Mouse (Mus musculus): ENCODE measurements around the gene Polr3b. TPM values are rescaled to one million over a fixed set of nuclear protein-coding genes. Genes with fewer than 3 reads are reported as not detected.

Gene Polr3b
- 5.8 and 7.9 TPM in 2 replicates for polyA plus RNA-seq (2012)

DNA sequence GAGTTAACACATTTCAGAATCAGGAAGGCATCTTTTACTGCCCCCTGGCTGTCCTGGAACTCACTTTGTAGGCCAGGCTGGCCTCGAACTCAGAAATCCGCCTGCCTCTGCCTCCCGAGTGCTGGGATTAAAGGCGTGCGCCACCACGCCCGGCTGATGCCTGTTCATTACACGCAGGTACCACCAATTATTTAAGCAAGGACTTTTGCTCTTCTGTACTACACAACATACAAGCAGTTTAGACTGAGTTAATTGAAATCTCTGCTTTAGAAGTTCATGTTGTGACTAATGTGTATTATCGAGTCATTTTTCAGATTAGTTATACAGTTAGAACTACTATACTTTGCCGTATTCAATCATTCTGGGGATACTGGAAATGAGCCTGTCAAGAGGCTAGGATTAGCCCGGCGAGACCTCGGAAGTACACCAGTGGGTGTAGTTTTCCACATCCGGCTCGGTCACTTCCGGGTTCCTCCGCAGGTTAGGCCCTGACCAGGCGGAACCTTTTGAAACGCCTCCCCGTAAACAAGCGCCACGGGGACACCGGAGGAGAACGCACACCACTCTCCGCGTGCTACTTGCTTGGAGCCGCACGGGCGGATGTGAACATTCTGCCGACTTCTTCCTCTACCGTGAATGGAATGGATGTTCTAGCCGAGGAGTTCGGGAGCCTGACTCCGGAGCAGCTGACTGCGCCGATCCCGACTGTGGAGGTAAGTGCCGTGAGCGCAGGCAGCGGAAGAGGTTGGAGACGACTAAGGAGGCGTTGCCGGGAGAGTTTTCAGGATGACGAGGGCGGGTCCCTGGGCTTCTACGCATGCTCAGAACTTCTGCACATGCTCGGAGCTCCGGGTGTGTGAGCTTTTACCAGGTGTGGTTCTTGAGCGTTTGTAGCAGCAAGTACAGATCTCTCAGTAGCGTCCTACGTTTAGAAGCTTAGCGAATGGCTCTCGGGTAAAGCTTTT lies at the start of gene Polr3b:
TSS of gene Polr3b (plus strand) at position 467 of the 965 bp plus-strand sequence.

DNA sequence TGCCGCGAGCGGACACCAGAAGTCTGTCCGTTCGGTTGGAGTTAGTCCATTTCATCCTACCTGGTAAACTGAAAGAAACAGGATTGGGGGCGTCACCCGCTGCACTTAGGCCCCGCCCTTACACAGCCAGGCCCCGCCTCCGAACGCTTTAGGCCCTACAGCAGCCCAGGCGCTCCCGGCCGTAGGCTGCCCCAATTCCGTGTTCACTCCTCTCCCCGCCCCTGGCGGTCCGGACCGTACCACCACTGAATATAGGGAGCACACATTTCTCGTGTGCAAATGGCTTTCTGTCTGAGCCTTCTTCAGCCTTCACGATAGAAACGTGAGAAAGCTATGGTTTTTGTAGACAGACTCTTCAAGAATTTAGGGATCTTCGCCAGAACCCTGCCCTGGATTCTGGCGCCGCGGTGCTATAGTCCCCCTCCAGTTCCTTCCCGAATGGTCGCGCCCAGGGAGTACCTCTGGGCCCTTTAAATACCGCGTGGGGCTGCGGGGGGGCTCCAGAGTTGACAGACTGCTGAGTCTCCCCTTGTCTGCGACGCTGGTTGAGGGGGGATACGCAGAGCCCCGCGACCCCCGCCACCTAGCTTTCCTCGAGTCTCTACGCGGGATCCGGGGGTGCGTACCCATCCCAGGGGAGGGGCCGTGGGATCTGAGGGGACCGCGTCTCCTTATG lies 45.6 kb upstream of the Polr3b start, which contains the start of gene Tcp11l2:
TSS of gene Tcp11l2 (plus strand) at position 232 of the 676 bp plus-strand sequence.

DNA sequence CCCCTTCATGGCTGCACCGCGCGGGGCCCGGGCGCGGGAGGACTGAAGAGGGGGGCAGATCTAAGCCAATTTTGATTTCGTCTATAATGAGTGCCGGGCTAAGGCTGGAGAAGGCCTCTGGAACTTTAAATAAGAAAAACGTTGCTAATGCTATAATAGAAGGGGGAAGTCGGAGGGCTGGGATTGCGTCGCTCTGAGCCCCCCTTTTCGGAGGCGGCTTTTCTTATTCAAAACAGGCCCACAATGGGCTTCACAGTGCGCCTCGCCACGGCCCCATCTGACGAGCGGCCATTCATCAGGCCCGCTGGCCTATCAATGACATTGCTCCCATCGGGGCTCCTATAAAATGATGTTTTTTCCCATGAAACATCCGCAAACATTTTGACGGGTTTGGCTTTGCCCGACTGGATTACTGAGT lies 133.7 kb downstream of the Polr3b start, which contains the start of gene Rfx4:
TSS of gene Rfx4 (plus strand) at position 277 of the 418 bp plus-strand sequence.

Other genes starting within 250 kb of the Polr3b start
- gene Nuak1, start 181.7 kb upstream of the Polr3b start, polyA plus RNA-seq (2012): 1.3 and 1.8 TPM in 2 replicates
- gene Ckap4, start 88.2 kb upstream of the Polr3b start, polyA plus RNA-seq (2012): 51.4 and 60.8 TPM in 2 replicates
- gene Tcp11l2, start 45.7 kb upstream of the Polr3b start, polyA plus RNA-seq (2012): 7.1 and 8.9 TPM in 2 replicates
- not detected in 2 replicates for gene Rfx4, start 133.8 kb downstream of the Polr3b start, polyA plus RNA-seq (2012)

Data from megakaryocyte-erythroid progenitor cell, adult 5 weeks (primary cell).